Mouse (Mus musculus) CH12.LX (cell line): Measurements from ENCODE around the gene Babam2. TPM values are rescaled to one million over a fixed set of nuclear protein-coding genes. Genes with fewer than 3 reads are reported as not detected.

ENCODE experiments used
- DNase-seq: peaks from one replicate; pipeline ENCODE4 v3.0.0-alpha.2; 2013; ENCODE audit errors: extremely low read depth
- H3K27ac ChIP-seq: 2 replicates; pipeline ENCODE4 v1.5.1; 2012; ENCODE audit warnings: low read depth, mild to moderate bottlenecking, control low read depth, moderate library complexity; ENCODE audit not compliant: insufficient read depth
- H3K27me3 ChIP-seq: replicated peaks from 2 replicates; pipeline ENCODE3; 2012; ENCODE audit warnings: inconsistent platforms
- H3K36me3 ChIP-seq, 2 experiments: replicated peaks in 1 of 2; 2 replicates each; pipeline versions ENCODE3 to v1.6.1; 2012; ENCODE audit warnings: inconsistent platforms in 1 of 2, low read length in 1 of 2, mild to moderate bottlenecking in 1 of 2, mixed read lengths in 1 of 2, moderate library complexity in 1 of 2; ENCODE audit not compliant: control insufficient read depth in 1 of 2, insufficient read depth in 1 of 2
- H3K4me1 ChIP-seq, 2 experiments: 2 replicates each; pipeline ENCODE4 v1.6.1; 2012; ENCODE audit warnings: inconsistent platforms in 1 of 2, moderate library complexity in 1 of 2; ENCODE audit not compliant: insufficient read depth in 2 of 2, control insufficient read depth in 1 of 2
- H3K4me2 ChIP-seq: 2 replicates; pipeline ENCODE4 v1.6.1; 2012; ENCODE audit warnings: low read depth, mild to moderate bottlenecking, control low read depth; ENCODE audit not compliant: poor library complexity, insufficient read depth, severe bottlenecking
- H3K4me3 ChIP-seq, 3 experiments: fragments of 150-350 bp in 1 of 3; sonication (generic) in 1 of 3; replicated peaks in 1 of 3; 2 replicates each; pipeline versions ENCODE3 to v1.5.1; 2011 to 2012; ENCODE audit warnings: low read depth in 2 of 3, low read length in 2 of 3, mild to moderate bottlenecking in 2 of 3, moderate library complexity in 2 of 3, control low read depth in 1 of 3, improper control_type of control experiment in 1 of 3, inconsistent platforms in 1 of 3, mixed read lengths in 1 of 3; ENCODE audit not compliant: poor library complexity in 1 of 3
- H3K79me2 ChIP-seq: replicated peaks from 2 replicates; pipeline ENCODE4 v1.6.1; 2012; ENCODE audit warnings: mild to moderate bottlenecking, moderate library complexity; ENCODE audit not compliant: control insufficient read depth, poor library complexity, insufficient read depth, severe bottlenecking; ENCODE audit errors: extremely low read depth
- H3K9ac ChIP-seq: 2 replicates; pipeline ENCODE4 v1.6.1; 2012; ENCODE audit warnings: low read depth, mild to moderate bottlenecking, control low read depth, moderate library complexity; ENCODE audit not compliant: insufficient read depth
- H3K9me3 ChIP-seq: replicated peaks from 2 replicates; pipeline ENCODE3; 2012; ENCODE audit warnings: low read length, inconsistent platforms, mixed read lengths
- CHD1 ChIP-seq: IDR thresholded peaks from 2 replicates; pipeline ENCODE4 v1.6.1; 2012; ENCODE audit warnings: low read depth, low read length, improper control_type of control experiment, inconsistent platforms
- CHD2 ChIP-seq: IDR thresholded peaks from 2 replicates; pipeline ENCODE4 v1.6.1; 2011; ENCODE audit warnings: low read length, improper control_type of control experiment
- CTCF ChIP-seq, 2 experiments: IDR thresholded peaks in 1 of 2; conservative IDR thresholded peaks in 1 of 2; 2 replicates each; pipeline ENCODE4 v1.5.1; 2011 to 2012; ENCODE audit warnings: low read depth in 2 of 2, low read length in 2 of 2, improper control_type of control experiment in 1 of 2, inconsistent platforms in 1 of 2, mild to moderate bottlenecking in 1 of 2, moderate library complexity in 1 of 2
- EP300 ChIP-seq: IDR thresholded peaks from 2 replicates; pipeline ENCODE4 v1.6.1; 2011; ENCODE audit warnings: low read length, improper control_type of control experiment
- IRF4 ChIP-seq: IDR thresholded peaks from 2 replicates; pipeline ENCODE4 v1.6.1; 2014; ENCODE audit warnings: low read depth, mild to moderate bottlenecking, inconsistent platforms, low read length, improper control_type of control experiment
- JUN ChIP-seq: IDR thresholded peaks from 2 replicates; pipeline ENCODE4 v1.6.1; 2011; ENCODE audit warnings: low read depth, mild to moderate bottlenecking, low read length, improper control_type of control experiment, moderate library complexity; ENCODE audit not compliant: insufficient read depth
- JUND ChIP-seq: conservative IDR thresholded peaks from 2 replicates; pipeline ENCODE4 v1.6.1; 2011; ENCODE audit warnings: low read depth, low read length, improper control_type of control experiment
- KAT2A ChIP-seq: IDR thresholded peaks from 2 replicates; pipeline ENCODE4 v1.6.1; 2012; ENCODE audit warnings: low read length, improper control_type of control experiment, inconsistent platforms; ENCODE audit not compliant: insufficient replicate concordance
- MAFK ChIP-seq: IDR thresholded peaks from 2 replicates; pipeline ENCODE4 v1.6.1; 2011; ENCODE audit warnings: low read length, improper control_type of control experiment; ENCODE audit not compliant: insufficient replicate concordance
- MAZ ChIP-seq: IDR thresholded peaks from 2 replicates; pipeline ENCODE4 v1.6.1; 2012; ENCODE audit warnings: low read depth, mild to moderate bottlenecking, inconsistent platforms, low read length, improper control_type of control experiment, moderate library complexity
- MEF2A ChIP-seq: IDR thresholded peaks from 2 replicates; pipeline ENCODE4 v1.6.1; 2014; ENCODE audit warnings: low read depth, mild to moderate bottlenecking, inconsistent platforms, low read length, improper control_type of control experiment, borderline replicate concordance
- MXI1 ChIP-seq: IDR thresholded peaks from 2 replicates; pipeline ENCODE4 v1.6.1; 2011; ENCODE audit warnings: mild to moderate bottlenecking, low read depth, low read length, improper control_type of control experiment
- MYC ChIP-seq: IDR thresholded peaks from 2 replicates; pipeline ENCODE4 v1.6.1; 2011; ENCODE audit warnings: low read depth, mild to moderate bottlenecking, improper control_type of control experiment, low read length
- NRF1 ChIP-seq: IDR thresholded peaks from 2 replicates; pipeline ENCODE4 v1.6.1; 2014; ENCODE audit warnings: low read depth, mild to moderate bottlenecking, inconsistent platforms, low read length, improper control_type of control experiment, moderate library complexity
- PAX5 ChIP-seq: IDR thresholded peaks from 2 replicates; pipeline ENCODE4 v1.6.1; 2012; ENCODE audit warnings: low read length, inconsistent platforms, mixed read lengths
- POLR2AphosphoS2 ChIP-seq: IDR thresholded peaks from 2 replicates; pipeline ENCODE4 v1.6.1; 2011; ENCODE audit warnings: low read depth, low read length, improper control_type of control experiment
- RAD21 ChIP-seq: IDR thresholded peaks from 2 replicates; pipeline ENCODE4 v1.6.1; 2011; ENCODE audit warnings: low read depth, mild to moderate bottlenecking, low read length, improper control_type of control experiment, moderate library complexity
- RCOR1 ChIP-seq: conservative IDR thresholded peaks from 2 replicates; pipeline ENCODE4 v1.6.1; 2012; ENCODE audit warnings: low read depth, mild to moderate bottlenecking, inconsistent platforms, low read length, improper control_type of control experiment
- SMC3 ChIP-seq: IDR thresholded peaks from 2 replicates; pipeline ENCODE4 v1.6.1; 2011; ENCODE audit warnings: low read depth, low read length, improper control_type of control experiment
- UBTF ChIP-seq: IDR thresholded peaks from 2 replicates; pipeline ENCODE4 v1.6.1; 2012; ENCODE audit warnings: low read depth, mild to moderate bottlenecking, inconsistent platforms, low read length, improper control_type of control experiment, moderate library complexity
- ZC3H11A ChIP-seq: IDR thresholded peaks from 2 replicates; pipeline ENCODE4 v1.6.1; 2012; ENCODE audit warnings: low read depth, mild to moderate bottlenecking, inconsistent platforms, low read length, improper control_type of control experiment
- ZKSCAN1 ChIP-seq: IDR thresholded peaks from 2 replicates; pipeline ENCODE4 v1.6.1; 2012; ENCODE audit warnings: low read depth, inconsistent platforms, low read length, improper control_type of control experiment, borderline replicate concordance
- ZMIZ1 ChIP-seq: IDR thresholded peaks from 2 replicates; pipeline ENCODE4 v1.6.1; 2012; ENCODE audit warnings: low read depth, mild to moderate bottlenecking, inconsistent platforms, low read length, improper control_type of control experiment
- ZNF384 ChIP-seq: IDR thresholded peaks from 2 replicates; pipeline ENCODE4 v1.6.1; 2012; ENCODE audit warnings: low read depth, low read length, improper control_type of control experiment, inconsistent platforms
- dilution Hi-C: fragments of 300-500 bp; cut with MboI; formaldehyde crosslinking; loops from 2 replicates; pipeline ENCODE4 v1.14.3; 2020; ENCODE audit warnings: low sequenced_read_pairs; ENCODE audit not compliant: extremely low pct_unique_long_range_greater_than_20kb, extremely low pct_ligation_motif_present
- in situ Hi-C: fragments of 300-500 bp; cut with MboI; formaldehyde crosslinking; loops from 3 replicates; pipeline ENCODE4 v1.14.3; 2019; ENCODE audit warnings: low sequenced_read_pairs, low pct_ligation_motif_present, low pct_unique_long_range_greater_than_20kb, mixed read lengths
- polyA plus RNA-seq: library from polyadenylated mRNA; unstranded; fragments of >175 nt; gene quantifications from 2 replicates; pipeline ENCODE4 v1.2.1, GENCODE M21; 2012; ENCODE audit warnings: low read depth; ENCODE audit not compliant: insufficient read length
- total RNA-seq, 2 experiments: library from RNA; depleted of rRNA; stranded (reverse); fragments of 300-350 nt in 1 of 2; fragments of >200 nt in 1 of 2; gene quantifications; 2 replicates each; pipeline ENCODE4 v1.2.3; 2012 to 2014

The Babam2 gene
- total and polyA plus RNA-seq, 3 experiments = 38.2 to 78.0 (median 39.8) TPM

DNA sequence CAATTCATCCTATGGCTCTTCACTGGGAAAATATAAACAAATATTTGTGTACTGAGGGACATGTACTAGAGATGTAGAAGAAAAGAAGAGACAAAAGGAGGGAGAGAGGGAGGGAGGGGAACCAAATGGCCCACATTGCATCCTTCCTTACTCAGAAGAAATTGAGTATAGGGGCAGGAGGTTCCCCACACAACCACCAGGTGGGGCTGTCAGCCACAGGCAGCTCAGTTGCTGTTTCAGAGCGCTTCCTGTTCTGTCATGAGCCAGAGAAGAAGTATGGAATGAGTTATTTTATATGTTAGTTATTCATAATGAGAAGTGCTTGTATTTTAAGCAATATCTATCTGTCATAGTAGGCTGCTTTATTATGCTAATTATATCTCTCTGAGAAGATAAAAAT is 229.1 kb downstream of the Babam2 start:
- no peaks in the 10 kb centered on the region for H3K27me3 ChIP-seq
- in situ Hi-C loops = no loop called here

DNA sequence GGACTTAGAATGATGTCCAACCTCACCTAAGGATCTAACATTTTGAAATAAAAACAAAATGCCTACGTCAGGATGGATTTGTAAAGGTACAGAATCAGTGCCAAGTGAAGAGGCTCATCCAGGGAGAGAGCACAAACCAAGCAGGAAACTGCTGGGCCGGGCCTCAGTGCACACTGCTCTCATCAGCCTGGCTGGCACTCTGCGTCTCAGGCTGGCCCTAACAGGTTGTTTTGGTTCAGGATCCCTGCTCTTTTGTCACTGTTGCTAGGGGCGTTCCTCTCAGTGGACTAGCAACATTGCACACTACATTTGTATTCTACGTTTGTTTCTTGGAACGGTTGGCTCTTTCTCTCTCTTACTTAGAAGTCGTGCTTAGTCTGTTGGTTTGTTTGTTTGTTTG is 231.5 kb downstream of the Babam2 start:
- dilution Hi-C loops (no loop called here), in situ Hi-C loops (no loop called here)
- DNase-seq = no peak

More for the DNA sequence above, 229.1 kb downstream of the Babam2 start:
- H3K9me3 ChIP-seq = peaks cover 3% of the 10 kb centered on the region
- DNase-seq = no peak
- dilution Hi-C loops = no loop called here
- no peak overlapping the region for H3K9ac ChIP-seq
- no peak overlapping the region for H3K27ac ChIP-seq
- no peak overlapping the region for H3K4me3 ChIP-seq
- H3K4me1 ChIP-seq = peaks cover 2 to 5% of the 10 kb centered on the region in 2 experiments; a peak in 2 of 4 replicates
- H3K36me3 ChIP-seq = peaks cover 0 to 8% of the 10 kb centered on the region in 2 experiments
- no peak overlapping the region for H3K4me2 ChIP-seq
- TF ChIP-seq RCOR1 = no peak
- TF ChIP-seq SMC3 = peak; percentile 56
- TF ChIP-seq RAD21 = peak; percentile 38
- no peak for TF ChIP-seq MYC
- TF ChIP-seq CTCF (conservative IDR thresholded peaks at IDR 0.05 in 1 of 2, IDR thresholded peaks at IDR 0.05 in 1 of 2; ENCODE audit: low read depth in 2 of 2, low read length in 2 of 2) = peak in 1 of 2 experiments; percentile 55; a peak in 2 of 4 replicates
- no peaks in the 10 kb centered on the region for H3K79me2 ChIP-seq

DNA sequence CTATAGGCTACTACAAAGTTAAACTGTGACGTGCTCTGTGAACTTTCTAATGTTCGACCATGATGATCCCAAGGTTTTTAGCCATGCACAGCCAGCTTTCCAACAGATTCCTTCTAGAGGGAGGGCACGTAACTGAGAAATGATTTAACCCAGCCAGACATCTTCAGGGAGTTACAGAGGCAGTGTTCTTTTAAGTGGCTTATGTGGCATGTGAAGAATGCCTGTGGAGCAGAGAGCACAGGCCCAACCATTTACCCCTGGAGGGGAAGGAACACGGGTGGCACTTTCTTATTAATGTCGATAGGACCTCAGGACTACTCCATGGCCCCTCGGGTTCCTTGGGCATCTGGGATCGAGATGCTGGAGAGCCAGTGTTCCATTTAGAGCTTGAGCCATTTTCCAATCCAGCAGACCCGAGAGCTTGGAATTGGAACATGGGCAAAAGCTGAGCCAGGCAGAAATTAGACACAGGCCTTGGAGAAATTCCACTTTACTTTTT is 233.7 kb downstream of the Babam2 start:
- in situ Hi-C loops = no loop called here
- dilution Hi-C loops = no loop called here
- no peak for DNase-seq
- H3K79me2 ChIP-seq = no peaks in the 10 kb centered on the region
- no peak overlapping the region for H3K4me3 ChIP-seq
- H3K27ac ChIP-seq = no peak overlapping the region
- H3K4me1 ChIP-seq = no peaks in the 10 kb centered on the region
- H3K9ac ChIP-seq = no peak overlapping the region
- peaks cover 0 to 6% of the 10 kb centered on the region in 2 experiments for H3K36me3 ChIP-seq
- no peak overlapping the region for H3K4me2 ChIP-seq
- TF ChIP-seq CHD1 (no peak), CHD2 (no peak)
- TF ChIP-seq, all 38 proteins: peak for 0
- H3K27me3 ChIP-seq = no peaks in the 10 kb centered on the region
- peaks cover 3% of the 10 kb centered on the region for H3K9me3 ChIP-seq

More for the DNA sequence above, 231.5 kb downstream of the Babam2 start:
- H3K4me1 ChIP-seq = no peaks in the 10 kb centered on the region
- H3K4me3 ChIP-seq = no peak overlapping the region
- no peak overlapping the region for H3K27ac ChIP-seq
- no peaks in the 10 kb centered on the region for H3K79me2 ChIP-seq
- H3K4me2 ChIP-seq = no peak overlapping the region
- TF ChIP-seq UBTF = no peak
- TF ChIP-seq NRF1 = no peak
- no peak for TF ChIP-seq IRF4
- TF ChIP-seq ZNF384 = no peak
- TF ChIP-seq MEF2A = no peak
- TF ChIP-seq ZKSCAN1 = no peak
- no peak for TF ChIP-seq MAZ
- TF ChIP-seq KAT2A = no peak
- no peak for TF ChIP-seq RAD21
- no peak for TF ChIP-seq EP300
- no peak for TF ChIP-seq JUND
- TF ChIP-seq MYC = no peak
- TF ChIP-seq ZC3H11A = no peak
- no peak for TF ChIP-seq JUN
- TF ChIP-seq PAX5 = no peak
- no peak for TF ChIP-seq MAFK
- TF ChIP-seq ZMIZ1 = no peak
- TF ChIP-seq POLR2AphosphoS2 = no peak
- no peak for TF ChIP-seq CHD1
- TF ChIP-seq MXI1 = no peak
- no peak overlapping the region for H3K9ac ChIP-seq
- H3K27me3 ChIP-seq = no peaks in the 10 kb centered on the region
- H3K9me3 ChIP-seq = peaks cover 3% of the 10 kb centered on the region
- H3K36me3 ChIP-seq = peaks cover 0 to 6% of the 10 kb centered on the region in 2 experiments
